Mouse (Mus musculus) heart, adult 2 months (tissue): ENCODE measurements around the gene Exoc3l2. TPM values are rescaled to one million over a fixed set of nuclear protein-coding genes. Genes with fewer than 3 reads are reported as not detected.

Experiments used
- DNase-seq, 2 experiments: peaks; one replicate each; pipeline ENCODE4 v3.0.0; 2021
- H3K27ac ChIP-seq: fragments of 200-600 bp; 2 replicates; pipeline ENCODE4 v1.8.1; 2022
- H3K27me3 ChIP-seq: fragments of 200-500 bp; 2 replicates; pipeline ENCODE4 v1.6.1; 2012; ENCODE audit warnings: mild to moderate bottlenecking, low read length, inconsistent platforms, mixed read lengths; ENCODE audit not compliant: control insufficient read depth, insufficient read depth
- H3K36me3 ChIP-seq: fragments of 200-500 bp; 2 replicates; pipeline ENCODE4 v1.6.1; 2012; ENCODE audit warnings: low read length, inconsistent platforms; ENCODE audit not compliant: control insufficient read depth, insufficient read depth
- H3K4me1 ChIP-seq: fragments of 200-500 bp; 2 replicates; pipeline ENCODE4 v1.6.1; 2011; ENCODE audit warnings: low read length; ENCODE audit not compliant: control insufficient read depth, insufficient read depth
- H3K4me3 ChIP-seq: fragments of 200-600 bp; 2 replicates; pipeline ENCODE4 v1.8.1; 2022
- H3K79me2 ChIP-seq: fragments of 200-500 bp; replicated peaks from 2 replicates; pipeline ENCODE4 v1.6.1; 2012; ENCODE audit warnings: mild to moderate bottlenecking, inconsistent platforms, low read length, moderate library complexity, mixed read lengths; ENCODE audit not compliant: control insufficient read depth, insufficient read depth
- H3K9ac ChIP-seq: fragments of 200-500 bp; 2 replicates; pipeline ENCODE4 v1.6.1; 2012; ENCODE audit warnings: low read depth, mild to moderate bottlenecking, control low read depth, inconsistent platforms, low read length, mixed read lengths
- CTCF ChIP-seq: fragments of 200-600 bp; IDR thresholded peaks from 2 replicates; pipeline ENCODE4 v1.8.1; 2022; ENCODE audit warnings: antibody characterized with exemption, mild to moderate bottlenecking, moderate library complexity
- EP300 ChIP-seq: fragments of 200-500 bp; IDR thresholded peaks from 2 replicates; pipeline ENCODE4 v1.6.1; 2011; ENCODE audit warnings: low read depth, low read length, control low read depth; ENCODE audit not compliant: insufficient read depth
- POLR2A ChIP-seq: fragments of 200-500 bp; IDR thresholded peaks from 2 replicates; pipeline ENCODE4 v1.6.1; 2011; ENCODE audit warnings: mild to moderate bottlenecking, low read depth, low read length, control low read depth; ENCODE audit not compliant: insufficient read depth
- WGBS: fragments of 180-500 bp; shearing (Covaris S2); methylation state at CpG from one replicate; pipeline ENCODE4 v1.1.7; 2018; 5-methylcytosine and 5-hydroxymethylcytosine counted together
- intact Hi-C: fragments of 180-260 bp; cut with DNase I; formaldehyde crosslinking; loops from one replicate; pipeline ENCODE4 v1.15.1; 2025
- polyA plus RNA-seq: library from polyadenylated mRNA; depleted of rRNA; stranded (reverse); fragments of >200 nt; gene quantifications from 2 replicates; pipeline ENCODE4 v1.2.3, GENCODE M21; 2012
- total RNA-seq, 2 experiments: library from RNA; stranded (reverse); gene quantifications; 2 replicates each; pipeline ENCODE4 v1.2.3; 2021

The Exoc3l2 gene
- total and polyA plus RNA-seq, 3 experiments: 0.80 to 1.5 (median 1.2) TPM

- Histone ChIP-seq H3K79me2 (no peaks in the 10 kb centered on the region), H3K27ac (no peak overlapping the region), H3K36me3 (no peaks in the 10 kb centered on the region), H3K9ac (no peak overlapping the region), H3K4me3 (no peak overlapping the region), H3K4me1 (peaks cover 6% of the 10 kb centered on the region), H3K27me3 (no peaks in the 10 kb centered on the region)
- intact Hi-C loops: no loop called here
- WGBS: 59% methylated on average over 6 of the region's 6 CpGs
- TF ChIP-seq POLR2A: no peak
- no peak for TF ChIP-seq CTCF
- TF ChIP-seq EP300: no peak
- no peak for DNase-seq
These were observed 49.2 kb downstream of the Exoc3l2 start for GRCm38 (mm10) chr7:19512353-19512752.

GRCm38 (mm10) chr7:19517652-19518365 is 54.7 kb downstream of the Exoc3l2 start, which contains the start of gene Nkpd1:
TSS of gene Nkpd1 (plus strand) at chr7:19517838.
- H3K36me3 ChIP-seq: no peaks in the 10 kb centered on the region
- intact Hi-C loops: no loop called here
- H3K9ac ChIP-seq: no peak within 1 kb of the TSS
- no peaks in the 10 kb centered on the region for H3K4me1 ChIP-seq
- no peak within 1 kb of the TSS for H3K27ac ChIP-seq
- 6% methylated on average over 29 of the region's 29 CpGs for WGBS
- no peak for DNase-seq
- no peak within 1 kb of the TSS for H3K4me3 ChIP-seq
- H3K79me2 ChIP-seq: no peaks in the 10 kb centered on the region
- TF ChIP-seq EP300 (no peak), CTCF (peak; percentile 52)
- peaks cover 5% of the 10 kb centered on the region for H3K27me3 ChIP-seq

- peaks cover 17% of the 10 kb centered on the region for H3K27me3 ChIP-seq
- WGBS: 16% methylated on average over 22 of the region's 23 CpGs
- TF ChIP-seq EP300: no peak
- TF ChIP-seq POLR2A: no peak
- no peak for TF ChIP-seq CTCF
- H3K4me1 ChIP-seq: no peaks in the 10 kb centered on the region
- H3K79me2 ChIP-seq: no peaks in the 10 kb centered on the region
- no peak overlapping the region for H3K9ac ChIP-seq
- no peak overlapping the region for H3K4me3 ChIP-seq
- H3K36me3 ChIP-seq: no peaks in the 10 kb centered on the region
- no peak for DNase-seq
- intact Hi-C loops: no loop called here
- no peak overlapping the region for H3K27ac ChIP-seq
These were observed 56.9 kb downstream of the Exoc3l2 start for GRCm38 (mm10) chr7:19520032-19520431.

- intact Hi-C loops: no loop called here
These were observed 60.1 kb downstream of the Exoc3l2 start for GRCm38 (mm10) chr7:19523017-19523756.

GRCm38 (mm10) chr7:19523757-19524419 is 60.8 kb downstream of the Exoc3l2 start:
- 1% methylated on average over 64 of the region's 64 CpGs for WGBS
- Histone ChIP-seq H3K27ac (no peak overlapping the region), H3K9ac (peak overlapping the region; percentile 28; the same call in 1 of the 2 replicates), H3K36me3 (no peaks in the 10 kb centered on the region), H3K4me1 (no peaks in the 10 kb centered on the region), H3K4me3 (peak overlapping the region; percentile 39), H3K79me2 (no peaks in the 10 kb centered on the region), H3K27me3 (peaks cover 17% of the 10 kb centered on the region)
- DNase-seq: peak; percentile 38 to 65
- intact Hi-C loops: no loop called here
- TF ChIP-seq CTCF (peak; percentile 71), POLR2A (no peak)

More at GRCm38 (mm10) chr7:19523017-19523756, 60.1 kb downstream of the Exoc3l2 start:
- Histone ChIP-seq H3K79me2 (no peaks in the 10 kb centered on the region), H3K36me3 (no peaks in the 10 kb centered on the region), H3K27ac (no peak overlapping the region), H3K27me3 (peaks cover 17% of the 10 kb centered on the region), H3K4me3 (peak overlapping the region; percentile 39), H3K4me1 (no peaks in the 10 kb centered on the region), H3K9ac (no peak overlapping the region)
- TF ChIP-seq EP300: no peak
- TF ChIP-seq CTCF: no peak
- no peak for TF ChIP-seq POLR2A
- 9% methylated on average over 72 of the region's 72 CpGs for WGBS
- no peak for DNase-seq
